Mouse (Mus musculus) right cerebral cortex, postnatal 4 days (tissue): ENCODE results near the gene Gm21698.
"Not testable (repeated sequence)": the region's sequence is repeated elsewhere in the genome, so short reads cannot be mapped to it uniquely, and the experiment has no call there.

Experiments
- DNase-seq: peaks from one replicate; pipeline ENCODE4 v3.0.0-alpha.2; 2022

The Gm21698 gene

DNA sequence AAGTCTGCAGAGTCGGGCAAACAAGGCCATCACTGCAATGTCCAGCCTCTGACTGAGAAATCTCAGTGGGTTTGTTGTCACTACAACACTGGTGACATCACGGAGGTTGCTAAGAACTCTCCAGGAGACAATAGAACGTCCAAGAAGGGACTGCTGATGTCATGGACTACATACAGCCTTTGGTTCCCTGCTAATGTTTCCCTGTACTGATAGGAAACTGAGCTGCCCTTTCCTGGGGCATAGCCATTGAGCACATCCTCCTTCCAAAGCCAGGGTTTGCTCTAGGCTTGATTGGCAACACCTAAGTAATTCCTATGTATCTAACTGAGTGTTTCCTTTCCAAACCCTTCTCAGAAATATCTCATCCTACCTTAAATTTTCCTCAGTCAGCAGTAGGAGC is at the start of gene Gm21698:
TSS of gene Gm21698 (minus strand) at position 101 of the 400 bp plus-strand sequence.
- DNase-seq: not testable (repeated sequence)

DNA sequence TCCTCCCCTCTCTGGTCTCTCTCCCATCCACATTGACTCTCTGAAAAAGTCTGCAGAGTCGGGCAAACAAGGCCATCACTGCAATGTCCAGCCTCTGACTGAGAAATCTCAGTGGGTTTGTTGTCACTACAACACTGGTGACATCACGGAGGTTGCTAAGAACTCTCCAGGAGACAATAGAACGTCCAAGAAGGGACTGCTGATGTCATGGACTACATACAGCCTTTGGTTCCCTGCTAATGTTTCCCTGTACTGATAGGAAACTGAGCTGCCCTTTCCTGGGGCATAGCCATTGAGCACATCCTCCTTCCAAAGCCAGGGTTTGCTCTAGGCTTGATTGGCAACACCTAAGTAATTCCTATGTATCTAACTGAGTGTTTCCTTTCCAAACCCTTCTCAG is 34.4 kb upstream of the Gm21698 start, which contains the start of gene Gm5862:
TSS of gene Gm5862 (minus strand) at position 101 of the 400 bp plus-strand sequence.
- not testable (repeated sequence) for DNase-seq

DNA sequence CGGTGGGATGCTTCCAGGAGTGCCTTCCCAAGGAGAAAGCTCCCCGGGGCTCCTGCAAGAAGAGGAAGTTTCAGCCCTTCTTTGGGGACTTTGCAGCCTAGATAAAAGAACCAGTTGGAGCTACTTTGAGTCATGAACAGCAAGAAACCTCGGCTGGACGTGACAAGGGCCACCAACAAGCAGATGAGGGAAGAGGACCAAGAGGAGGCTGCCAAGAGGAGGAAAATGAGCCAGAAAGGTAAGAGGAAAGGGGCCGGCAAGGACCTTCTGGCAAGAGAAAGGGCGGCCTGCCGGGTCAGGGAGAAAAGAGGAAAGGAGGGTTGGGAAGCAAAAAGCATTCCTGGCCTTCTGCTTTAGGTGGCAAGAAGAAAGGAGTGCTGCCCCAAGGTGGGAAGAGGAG is 19.2 kb upstream of the Gm21698 start:
- not testable (repeated sequence) for DNase-seq

DNA sequence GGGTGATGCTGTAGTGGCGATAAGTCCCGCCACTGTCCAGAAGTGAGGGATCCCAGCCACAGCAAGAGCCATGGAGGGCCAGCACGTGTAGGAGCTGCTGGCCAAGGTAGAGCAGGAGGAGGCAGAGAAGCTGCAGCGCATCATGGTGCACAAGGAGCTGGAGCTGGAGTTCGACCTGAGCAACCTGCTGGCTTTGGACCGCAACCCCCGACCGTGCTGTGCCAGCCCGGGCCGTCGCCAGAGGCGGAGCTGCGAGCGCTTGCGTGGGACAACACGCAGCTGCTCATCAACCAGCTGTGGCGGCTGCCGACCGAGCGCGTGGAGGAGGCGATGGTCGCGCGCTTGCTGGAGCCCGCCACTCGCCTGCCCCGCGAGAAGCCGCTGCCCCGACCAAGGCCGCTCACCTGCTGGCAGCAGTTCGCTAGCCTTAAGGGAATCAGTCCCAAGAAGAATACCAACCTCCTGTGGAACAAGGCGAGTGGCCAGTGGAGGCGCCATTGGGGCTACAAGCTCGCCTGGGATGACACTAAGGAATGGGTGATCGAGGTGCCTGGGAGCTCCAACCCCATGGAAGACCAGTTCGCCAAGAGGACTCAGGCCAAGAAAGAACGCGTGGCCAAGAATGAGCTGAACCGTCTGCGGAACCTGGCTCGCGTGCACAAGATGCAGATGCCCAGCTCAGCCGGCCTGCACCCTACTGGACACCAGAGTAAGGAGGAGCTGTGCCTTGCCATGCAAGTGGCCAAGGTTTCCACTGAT is 18.7 kb upstream of the Gm21698 start:
- peak; percentile 39 for DNase-seq

DNA sequence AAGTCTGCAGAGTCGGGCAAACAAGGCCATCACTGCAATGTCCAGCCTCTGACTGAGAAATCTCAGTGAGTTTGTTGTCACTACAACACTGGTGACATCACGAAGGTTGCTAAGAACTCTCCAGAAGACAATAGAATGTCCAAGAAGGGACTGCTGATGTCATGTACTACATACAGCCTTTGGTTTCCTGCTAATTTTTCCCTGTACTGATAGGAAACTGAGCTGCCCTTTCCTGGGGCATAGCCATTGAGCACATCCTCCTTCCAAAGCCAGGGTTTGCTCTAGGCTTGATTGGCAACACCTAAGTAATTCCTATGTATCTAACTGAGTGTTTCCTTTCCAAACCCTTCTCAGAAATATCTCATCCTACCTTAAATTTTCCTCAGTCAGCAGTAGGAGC is 16.2 kb upstream of the Gm21698 start, which contains the start of gene Gm1979:
TSS of gene Gm1979 (minus strand) at position 101 of the 400 bp plus-strand sequence.
- DNase-seq: not testable (repeated sequence)

DNA sequence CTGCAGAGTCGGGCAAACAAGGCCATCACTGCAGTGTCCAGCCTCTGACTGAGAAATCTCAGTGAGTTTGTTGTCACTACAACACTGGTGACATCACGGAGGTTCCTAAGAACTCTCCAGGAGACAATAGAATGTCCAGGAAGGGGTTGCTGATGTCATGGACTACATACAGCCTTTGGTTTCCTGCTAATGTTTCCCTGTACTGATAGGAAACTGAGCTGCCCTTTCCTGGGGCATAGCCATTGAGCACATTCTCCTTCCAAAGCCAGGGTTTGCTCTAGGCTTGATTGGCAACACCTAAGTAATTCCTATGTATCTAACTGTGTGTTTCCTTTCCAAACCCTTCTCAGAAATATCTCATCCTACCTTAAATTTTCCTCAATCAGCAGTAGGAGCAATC is 15.9 kb downstream of the Gm21698 start, which contains the start of gene Gm21680:
TSS of gene Gm21680 (minus strand) at position 101 of the 400 bp plus-strand sequence.
- not testable (repeated sequence) for DNase-seq

DNA sequence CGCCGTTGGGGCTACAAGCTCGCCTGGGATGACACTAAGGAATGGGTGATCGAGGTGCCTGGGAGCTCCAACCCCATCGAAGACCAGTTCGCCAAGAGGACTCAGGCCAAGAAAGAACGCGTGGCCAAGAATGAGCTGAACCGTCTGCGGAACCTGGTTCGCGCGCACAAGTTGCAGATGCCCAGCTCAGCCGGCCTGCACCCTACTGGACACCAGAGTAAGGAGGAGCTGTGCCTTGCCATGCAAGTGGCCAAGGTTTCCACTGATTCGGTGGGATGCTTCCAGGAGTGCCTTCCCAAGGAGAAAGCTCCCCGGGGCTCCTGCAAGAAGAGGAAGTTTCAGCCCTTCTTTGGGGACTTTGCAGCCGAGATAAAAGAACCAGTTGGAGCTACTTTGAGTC is 31.4 kb downstream of the Gm21698 start:
- DNase-seq: not testable (repeated sequence)

DNA sequence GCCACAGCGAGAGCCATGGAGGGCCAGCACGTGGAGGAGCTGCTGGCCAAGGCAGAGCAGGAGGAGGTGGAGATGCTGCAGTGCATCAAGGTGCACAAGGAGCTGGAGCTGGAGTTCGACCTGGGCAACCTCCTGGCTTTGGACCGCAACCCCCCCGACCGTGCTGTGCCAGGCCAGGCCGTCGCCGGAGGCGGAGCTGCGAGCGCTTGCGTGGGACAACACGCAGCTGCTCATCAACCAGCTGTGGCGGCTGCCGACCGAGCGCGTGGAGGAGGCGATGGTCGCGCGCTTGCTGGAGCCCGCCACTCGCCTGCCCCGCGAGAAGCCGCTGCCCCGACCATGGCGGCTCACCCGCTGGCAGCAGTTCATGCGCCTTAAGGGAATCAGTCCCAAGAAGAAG is 31.8 kb downstream of the Gm21698 start:
- DNase-seq: peak; percentile 2

DNA sequence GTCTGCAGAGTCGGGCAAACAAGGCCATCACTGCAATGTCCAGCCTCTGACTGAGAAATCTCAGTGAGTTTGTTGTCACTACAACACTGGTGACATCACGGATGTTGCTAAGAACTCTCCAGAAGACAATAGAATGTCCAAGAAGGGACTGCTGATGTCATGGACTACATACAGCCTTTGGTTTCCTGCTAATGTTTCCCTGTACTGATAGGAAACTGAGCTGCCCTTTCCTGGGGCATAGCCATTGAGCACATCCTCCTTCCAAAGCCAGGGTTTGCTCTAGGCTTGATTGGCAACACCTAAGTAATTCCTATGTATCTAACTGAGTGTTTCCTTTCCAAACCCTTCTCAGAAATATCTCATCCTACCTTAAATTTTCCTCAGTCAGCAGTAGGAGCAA is 34.1 kb downstream of the Gm21698 start, which contains the start of gene Gm21671:
TSS of gene Gm21671 (minus strand) at position 101 of the 400 bp plus-strand sequence.
- not testable (repeated sequence) for DNase-seq

DNA sequence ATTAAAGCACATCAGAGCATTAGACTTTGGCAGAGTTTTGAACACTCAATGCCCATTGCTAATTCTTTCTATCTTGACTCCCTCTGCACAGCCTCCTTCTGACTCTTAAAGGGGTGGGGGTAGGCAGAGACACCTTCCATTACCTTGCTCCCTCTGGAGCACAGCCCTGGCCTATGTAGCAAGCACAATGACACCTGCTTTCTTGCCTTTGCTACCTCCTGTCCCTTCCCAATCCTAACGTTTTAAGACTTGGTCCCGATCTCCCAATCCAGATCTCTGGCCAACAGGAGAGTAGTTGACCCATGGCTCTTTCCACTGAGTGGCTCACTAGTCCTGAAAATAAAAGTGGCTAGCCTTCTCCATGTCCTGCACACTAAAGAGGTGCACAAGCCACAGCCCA is 43.1 kb downstream of the Gm21698 start:
- DNase-seq: not testable (repeated sequence)

DNA sequence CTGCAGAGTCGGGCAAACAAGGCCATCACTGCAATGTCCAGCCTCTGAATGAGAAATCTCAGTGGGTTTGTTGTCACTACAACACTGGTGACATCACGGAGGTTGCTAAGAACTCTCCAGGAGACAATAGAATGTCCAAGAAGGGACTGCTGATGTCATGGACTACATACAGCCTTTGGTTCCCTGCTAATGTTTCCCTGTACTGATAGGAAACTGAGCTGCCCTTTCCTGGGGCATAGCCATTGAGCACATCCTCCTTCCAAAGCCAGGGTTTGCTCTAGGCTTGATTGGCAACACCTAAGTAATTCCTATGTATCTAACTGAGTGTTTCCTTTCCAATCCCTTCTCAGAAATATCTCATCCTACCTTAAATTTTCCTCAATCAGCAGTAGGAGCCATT is 46.2 kb downstream of the Gm21698 start, which contains the start of gene Gm21663:
TSS of gene Gm21663 (minus strand) at position 101 of the 400 bp plus-strand sequence.
- not testable (repeated sequence) for DNase-seq
